Mouse (Mus musculus) G1E (cell line): ENCODE measurements around the gene Hmox2.

Experiments used
- CTCF ChIP-seq: IDR thresholded peaks from 2 replicates; pipeline ENCODE4 v1.5.1; 2012; ENCODE audit warnings: low read depth, low read length, inconsistent platforms, mixed read lengths
- GATA1 ChIP-seq: IDR thresholded peaks from 2 replicates; pipeline ENCODE4 v1.6.1; 2012; ENCODE audit warnings: borderline replicate concordance, low read length, inconsistent platforms, mixed read lengths
- GATA2 ChIP-seq: IDR thresholded peaks from 2 replicates; pipeline ENCODE4 v1.6.1; 2012; ENCODE audit warnings: low read depth, low read length, inconsistent platforms, borderline replicate concordance
- POLR2AphosphoS5 ChIP-seq: IDR thresholded peaks from 2 replicates; pipeline ENCODE4 v1.6.1; 2012; ENCODE audit warnings: low read depth, low read length, inconsistent platforms; ENCODE audit not compliant: insufficient replicate concordance
- TAL1 ChIP-seq: conservative IDR thresholded peaks from 2 replicates; pipeline ENCODE4 v1.6.1; 2012; ENCODE audit warnings: low read depth, low read length, inconsistent platforms, mixed read lengths

- no peak for TF ChIP-seq GATA1
- TF ChIP-seq CTCF: no peak
- no peak for TF ChIP-seq TAL1
- no peak for TF ChIP-seq POLR2AphosphoS5
- TF ChIP-seq GATA2: no peak
Measured at GRCm38 (mm10) chr16:4725266-4725665, 895 bp upstream of the Hmox2 start.
